Mouse (Mus musculus) lung, adult 2 months (tissue): Measurements from ENCODE around the gene Olfr1166.

Source experiments
- CTCF ChIP-seq: fragments of 200-500 bp; IDR thresholded peaks from 2 replicates; pipeline ENCODE4 v1.5.1; 2011; ENCODE audit warnings: mild to moderate bottlenecking, low read length, control low read depth; ENCODE audit not compliant: insufficient read depth
- POLR2A ChIP-seq: fragments of 200-500 bp; IDR thresholded peaks from 2 replicates; pipeline ENCODE4 v1.6.1; 2011; ENCODE audit warnings: low read depth, mild to moderate bottlenecking, control low read depth, low read length, borderline replicate concordance; ENCODE audit errors: extremely low read depth

DNA sequence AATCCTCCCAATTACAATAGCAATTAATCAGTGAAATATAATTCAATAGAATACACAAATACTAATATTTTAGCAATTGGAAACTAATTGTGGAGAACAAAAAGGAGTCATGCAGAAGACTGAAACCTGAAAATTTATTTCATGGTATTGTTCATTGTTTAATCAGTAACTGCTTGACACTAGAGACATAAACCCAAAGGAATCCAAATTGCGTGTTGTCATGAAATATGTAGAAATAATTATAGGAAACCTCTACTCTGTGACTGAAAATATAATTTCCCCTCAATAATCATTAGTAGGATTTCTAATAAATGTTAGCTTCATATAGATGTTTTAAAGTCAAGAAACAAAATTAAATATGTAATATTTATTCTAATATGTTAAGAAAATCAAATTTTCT, at the start of gene Olfr1166:
- no peak for TF ChIP-seq POLR2A
- TF ChIP-seq CTCF, result no peak
